Mouse (Mus musculus) forebrain, embryonic 13.5 days (tissue): Measurements from ENCODE around the gene Ldhal6b. TPM values are rescaled to one million over a fixed set of nuclear protein-coding genes. Genes with fewer than 3 reads are reported as not detected.

Source experiments
- ATAC-seq: fragments of 200-750 bp; cut with Nextera tagmentation; 2 replicates; pipeline ENCODE4 v1.8.0; 2017
- H3K27ac ChIP-seq: fragments of 300-500 bp; sonication (generic); 2 replicates; pipeline ENCODE4 v1.5.1; 2015; ENCODE audit warnings: inconsistent platforms, mild to moderate bottlenecking, moderate library complexity
- H3K27me3 ChIP-seq: fragments of 300-500 bp; sonication (generic); 2 replicates; pipeline ENCODE4 v1.6.1; 2015; ENCODE audit warnings: mild to moderate bottlenecking, inconsistent platforms
- H3K36me3 ChIP-seq: fragments of 300-500 bp; sonication (generic); 2 replicates; pipeline ENCODE4 v1.6.1; 2015; ENCODE audit warnings: mild to moderate bottlenecking, inconsistent platforms; ENCODE audit not compliant: poor library complexity, severe bottlenecking
- H3K4me1 ChIP-seq: fragments of 300-500 bp; sonication (generic); 2 replicates; pipeline ENCODE4 v1.6.1; 2015; ENCODE audit warnings: inconsistent platforms
- H3K4me2 ChIP-seq: fragments of 300-500 bp; sonication (generic); 2 replicates; pipeline ENCODE4 v1.6.1; 2015; ENCODE audit warnings: inconsistent platforms, mild to moderate bottlenecking, moderate library complexity
- H3K4me3 ChIP-seq: fragments of 300-500 bp; sonication (generic); 2 replicates; pipeline ENCODE4 v1.5.1; 2015; ENCODE audit warnings: mild to moderate bottlenecking, inconsistent platforms
- H3K9ac ChIP-seq: fragments of 300-500 bp; sonication (generic); 2 replicates; pipeline ENCODE4 v1.6.1; 2015; ENCODE audit warnings: mild to moderate bottlenecking, inconsistent platforms
- H3K9me3 ChIP-seq: fragments of 300-500 bp; sonication (generic); replicated peaks from 2 replicates; pipeline ENCODE4 v1.6.1; 2016; ENCODE audit warnings: inconsistent platforms
- WGBS: fragments of 180-500 bp; shearing (Covaris S2); methylation state at CpG from one replicate; pipeline ENCODE4 v1.1.7; 2015; 5-methylcytosine and 5-hydroxymethylcytosine counted together
- microRNA-seq: library from miRNA; unstranded; fragments of <30 nt; microRNA quantifications from one replicate; pipeline ENCODE4, GENCODE M21; 2016
- polyA plus RNA-seq: library from polyadenylated mRNA; unstranded; fragments of >200 nt; fragmentation: Nextera tagmentation; extraction: Ambion mirVana; gene quantifications from 2 replicates; pipeline ENCODE4 v1.2.1, GENCODE M21; 2015

Ldhal6b gene
- polyA plus RNA-seq, 1 experiment from 2014 or later = not detected

GRCm38 (mm10) chr17:5386885-5387545, 31.6 kb downstream of the Ldhal6b start:
- Histone ChIP-seq H3K4me2 (no peak overlapping the region), H3K27ac (no peak overlapping the region), H3K9me3 (no peaks in the 10 kb centered on the region), H3K4me3 (no peak overlapping the region), H3K36me3 (no peaks in the 10 kb centered on the region), H3K27me3 (no peaks in the 10 kb centered on the region), H3K4me1 (peaks cover 8% of the 10 kb centered on the region; the same call in 1 of the 2 replicates), H3K9ac (no peak overlapping the region)
- no peak for ATAC-seq
- 90% methylated on average over 12 of the region's 12 CpGs for WGBS

- Histone ChIP-seq H3K27me3 (no peaks in the 10 kb centered on the region), H3K4me3 (no peak overlapping the region), H3K4me1 (peaks cover 4% of the 10 kb centered on the region; the same call in 1 of the 2 replicates), H3K36me3 (no peaks in the 10 kb centered on the region), H3K27ac (no peak overlapping the region), H3K4me2 (no peak overlapping the region), H3K9me3 (no peaks in the 10 kb centered on the region), H3K9ac (no peak overlapping the region)
- 100% methylated on average over 1 of the region's 1 CpGs for WGBS
- ATAC-seq = no peak
These were observed 32.9 kb downstream of the Ldhal6b start for GRCm38 (mm10) chr17:5385694-5386093.

- H3K4me2 ChIP-seq = peak overlapping the region; percentile 27
- WGBS = 34% methylated on average over 7 of the region's 7 CpGs
- no peak overlapping the region for H3K27ac ChIP-seq
- peaks cover 14% of the 10 kb centered on the region for H3K4me1 ChIP-seq
- no peak overlapping the region for H3K4me3 ChIP-seq
- no peaks in the 10 kb centered on the region for H3K36me3 ChIP-seq
- no peak overlapping the region for H3K9ac ChIP-seq
- H3K9me3 ChIP-seq = no peaks in the 10 kb centered on the region
- H3K27me3 ChIP-seq = no peaks in the 10 kb centered on the region
- ATAC-seq = no peak
These were observed 40.6 kb downstream of the Ldhal6b start for GRCm38 (mm10) chr17:5377930-5378310.

GRCm38 (mm10) chr17:5377151-5377929, 41.2 kb downstream of the Ldhal6b start:
- peak overlapping the region; percentile 27 for H3K4me2 ChIP-seq
- H3K27ac ChIP-seq = peak overlapping the region; percentile 65; the same call in 1 of the 2 replicates
- ATAC-seq = peak; percentile 70
- H3K27me3 ChIP-seq = no peaks in the 10 kb centered on the region
- peaks cover 14% of the 10 kb centered on the region for H3K4me1 ChIP-seq
- 25% methylated on average over 11 of the region's 11 CpGs for WGBS
- H3K36me3 ChIP-seq = no peaks in the 10 kb centered on the region
- no peak overlapping the region for H3K4me3 ChIP-seq
- 0 out of 2 replicates have a peak overlapping the region, but pooled peaks have one; percentile 18 for H3K9ac ChIP-seq
- no peaks in the 10 kb centered on the region for H3K9me3 ChIP-seq

- Histone ChIP-seq H3K27ac (no peak overlapping the region), H3K9ac (no peak overlapping the region)
- no peak for ATAC-seq
These were observed 45.6 kb downstream of the Ldhal6b start for GRCm38 (mm10) chr17:5372951-5373350.

GRCm38 (mm10) chr17:5371521-5371920, 47.0 kb downstream of the Ldhal6b start:
- Histone ChIP-seq H3K4me1 (no peaks in the 10 kb centered on the region; the same call in 1 of the 2 replicates), H3K27me3 (no peaks in the 10 kb centered on the region), H3K36me3 (no peaks in the 10 kb centered on the region), H3K9me3 (no peaks in the 10 kb centered on the region), H3K9ac (no peak overlapping the region), H3K27ac (no peak overlapping the region), H3K4me2 (no peak overlapping the region), H3K4me3 (no peak overlapping the region)
- no peak for ATAC-seq
- WGBS = 69% methylated on average over 7 of the region's 7 CpGs

More at GRCm38 (mm10) chr17:5372951-5373350, 45.6 kb downstream of the Ldhal6b start:
- Histone ChIP-seq H3K4me2 (no peak overlapping the region), H3K36me3 (no peaks in the 10 kb centered on the region), H3K4me1 (peaks cover 13% of the 10 kb centered on the region), H3K27me3 (no peaks in the 10 kb centered on the region), H3K9me3 (no peaks in the 10 kb centered on the region), H3K4me3 (no peak overlapping the region)
- WGBS = 76% methylated on average over 8 of the region's 8 CpGs

- no peak overlapping the region for H3K4me3 ChIP-seq
- no peak for ATAC-seq
- H3K9ac ChIP-seq = no peak overlapping the region
- no peak overlapping the region for H3K27ac ChIP-seq
- no peaks in the 10 kb centered on the region; the same call in 1 of the 2 replicates for H3K4me1 ChIP-seq
- H3K27me3 ChIP-seq = no peaks in the 10 kb centered on the region
- H3K9me3 ChIP-seq = no peaks in the 10 kb centered on the region
- H3K36me3 ChIP-seq = no peaks in the 10 kb centered on the region
- H3K4me2 ChIP-seq = no peak overlapping the region
- 73% methylated on average over 4 of the region's 4 CpGs for WGBS
These were observed 47.5 kb downstream of the Ldhal6b start for GRCm38 (mm10) chr17:5371032-5371431.

Small RNAs within 50 kb of the gene (microRNA-seq; reads per million reads assigned to microRNA genes)
- not detected for gene Gm22475

Other genes with a start within 250 kb of the Ldhal6b start
- gene Tmem242, start 21.5 kb upstream of the Ldhal6b start, polyA plus RNA-seq = 112 and 114 TPM in 2 replicates
- gene Zdhhc14, start 73.8 kb upstream of the Ldhal6b start, polyA plus RNA-seq = 2.4 and 2.7 TPM in 2 replicates